Mouse (Mus musculus) intestine, embryonic 14.5 days (tissue): ENCODE data around the gene Ppp2r5c. TPM values are rescaled to one million over a fixed set of nuclear protein-coding genes. Genes with fewer than 3 reads are reported as not detected.

Experiments
- ATAC-seq: fragments of 200-750 bp; cut with Nextera tagmentation; replicated peaks from 2 replicates; pipeline ENCODE4 v1.8.0; 2017; ENCODE audit warnings: low read depth, moderate number of reproducible peaks, moderate TSS enrichment, moderate library complexity; ENCODE audit not compliant: low FRiP score, low TSS enrichment
- DNase-seq: peaks from one replicate; pipeline ENCODE4 v3.0.0-alpha.2; 2018; ENCODE audit warnings: low spot score
- H3K27ac ChIP-seq: fragments of 300-500 bp; sonication (generic); 2 replicates; pipeline ENCODE4 v1.5.1; 2014; ENCODE audit warnings: low read depth, mild to moderate bottlenecking, control low read depth
- H3K27me3 ChIP-seq: fragments of 300-500 bp; sonication (generic); replicated peaks from 2 replicates; pipeline ENCODE4 v1.6.1; 2014; ENCODE audit warnings: low read length, control low read depth; ENCODE audit not compliant: control insufficient read depth, insufficient read depth
- H3K36me3 ChIP-seq: fragments of 300-500 bp; sonication (generic); 2 replicates; pipeline ENCODE4 v1.6.1; 2014; ENCODE audit warnings: low read length, control low read depth; ENCODE audit not compliant: control insufficient read depth, insufficient read depth
- H3K4me1 ChIP-seq: fragments of 300-500 bp; sonication (generic); replicated peaks from 2 replicates; pipeline ENCODE4 v1.6.1; 2014; ENCODE audit warnings: low read length, control low read depth, mixed read lengths; ENCODE audit not compliant: control insufficient read depth, insufficient read depth
- H3K4me2 ChIP-seq: fragments of 300-500 bp; sonication (generic); 2 replicates; pipeline ENCODE4 v1.6.1; 2014; ENCODE audit warnings: low read length
- H3K4me3 ChIP-seq: fragments of 300-500 bp; sonication (generic); 2 replicates; pipeline ENCODE4 v1.5.1; 2014; ENCODE audit warnings: low read depth, low read length, control low read depth, mixed read lengths
- H3K9ac ChIP-seq: fragments of 300-500 bp; sonication (generic); 2 replicates; pipeline ENCODE4 v1.6.1; 2014; ENCODE audit warnings: mild to moderate bottlenecking, low read length
- H3K9me3 ChIP-seq: fragments of 300-500 bp; sonication (generic); 2 replicates; pipeline ENCODE4 v1.6.1; 2016; ENCODE audit warnings: low read length, control low read depth; ENCODE audit not compliant: control insufficient read depth
- WGBS: fragments of 180-500 bp; shearing (Covaris S2); extraction: QIAGEN DNeasy Blood & Tissue Kit; methylation state at CpG from one replicate; pipeline ENCODE4 v1.1.7; 2014; 5-methylcytosine and 5-hydroxymethylcytosine counted together
- polyA plus RNA-seq: library from polyadenylated mRNA; unstranded; fragments of >200 nt; fragmentation: Nextera tagmentation; extraction: Ambion mirVana; gene quantifications from 2 replicates; pipeline ENCODE4 v1.2.1, GENCODE M21; 2014

Ppp2r5c gene
- polyA plus RNA-seq, 1 experiment from 2014 or later, result 153 TPM

- Histone ChIP-seq H3K4me3 (no peak overlapping the region), H3K4me2 (no peak overlapping the region), H3K9me3 (no peaks in the 10 kb centered on the region), H3K36me3 (peaks cover 94% of the 10 kb centered on the region), H3K27me3 (no peaks in the 10 kb centered on the region), H3K4me1 (no peaks in the 10 kb centered on the region), H3K9ac (no peak overlapping the region), H3K27ac (no peak overlapping the region)
- WGBS, result 89% methylated on average over 21 of the region's 21 CpGs
- DNase-seq (no peak), ATAC-seq (no peak)
Observed at GRCm38 (mm10) chr12:110555536-110556240, 108.8 kb downstream of the Ppp2r5c start.

- H3K4me1 ChIP-seq, result no peaks in the 10 kb centered on the region
- no peak for DNase-seq
- no peak overlapping the region for H3K4me2 ChIP-seq
- H3K27ac ChIP-seq, result no peak overlapping the region
- ATAC-seq, result no peak
- H3K9me3 ChIP-seq, result no peaks in the 10 kb centered on the region
- H3K36me3 ChIP-seq, result peaks cover 91% of the 10 kb centered on the region
- H3K27me3 ChIP-seq, result no peaks in the 10 kb centered on the region
- H3K4me3 ChIP-seq, result no peak overlapping the region
- 90% methylated on average over 18 of the region's 18 CpGs for WGBS
- no peak overlapping the region for H3K9ac ChIP-seq
Observed at GRCm38 (mm10) chr12:110556861-110557628, 110.1 kb downstream of the Ppp2r5c start.

- H3K4me3 ChIP-seq, result no peak overlapping the region
- no peak overlapping the region for H3K27ac ChIP-seq
- H3K9ac ChIP-seq, result no peak overlapping the region
- DNase-seq (no peak), ATAC-seq (no peak)
- H3K9me3 ChIP-seq, result no peaks in the 10 kb centered on the region
- H3K4me2 ChIP-seq, result no peak overlapping the region
- H3K27me3 ChIP-seq, result no peaks in the 10 kb centered on the region
- 96% methylated on average over 7 of the region's 7 CpGs for WGBS
- no peaks in the 10 kb centered on the region for H3K4me1 ChIP-seq
- H3K36me3 ChIP-seq, result peaks cover 90% of the 10 kb centered on the region
Observed at GRCm38 (mm10) chr12:110558175-110558574, 111.3 kb downstream of the Ppp2r5c start.

- Histone ChIP-seq H3K9ac (no peak overlapping the region), H3K27me3 (no peaks in the 10 kb centered on the region), H3K4me1 (no peaks in the 10 kb centered on the region), H3K36me3 (peaks cover 80% of the 10 kb centered on the region), H3K4me2 (no peak overlapping the region), H3K4me3 (no peak overlapping the region), H3K9me3 (no peaks in the 10 kb centered on the region), H3K27ac (no peak overlapping the region)
- DNase-seq, result no peak
- 88% methylated on average over 11 of the region's 11 CpGs for WGBS
- no peak for ATAC-seq
Observed at GRCm38 (mm10) chr12:110563383-110563782, 116.5 kb downstream of the Ppp2r5c start.

GRCm38 (mm10) chr12:110564848-110565247 lies 117.9 kb downstream of the Ppp2r5c start:
- WGBS, result 94% methylated on average over 11 of the region's 11 CpGs
- peaks cover 82% of the 10 kb centered on the region for H3K36me3 ChIP-seq

GRCm38 (mm10) chr12:110566366-110566765 lies 119.4 kb downstream of the Ppp2r5c start:
- WGBS, result 91% methylated on average over 9 of the region's 9 CpGs
- Histone ChIP-seq H3K4me2 (no peak overlapping the region), H3K27ac (no peak overlapping the region), H3K4me3 (no peak overlapping the region), H3K27me3 (no peaks in the 10 kb centered on the region), H3K36me3 (peaks cover 84% of the 10 kb centered on the region), H3K4me1 (no peaks in the 10 kb centered on the region), H3K9me3 (no peaks in the 10 kb centered on the region), H3K9ac (no peak overlapping the region)
- DNase-seq (no peak), ATAC-seq (no peak)

More at GRCm38 (mm10) chr12:110564848-110565247, 117.9 kb downstream of the Ppp2r5c start:
- Histone ChIP-seq H3K4me1 (no peaks in the 10 kb centered on the region), H3K4me2 (no peak overlapping the region), H3K27me3 (no peaks in the 10 kb centered on the region), H3K9me3 (no peaks in the 10 kb centered on the region), H3K27ac (no peak overlapping the region), H3K9ac (no peak overlapping the region), H3K4me3 (no peak overlapping the region)
- ATAC-seq, result no peak
- no peak for DNase-seq

GRCm38 (mm10) chr12:110571050-110571449 lies 124.1 kb downstream of the Ppp2r5c start:
- ATAC-seq, result no peak
- H3K27me3 ChIP-seq, result no peaks in the 10 kb centered on the region
- H3K9me3 ChIP-seq, result no peaks in the 10 kb centered on the region
- H3K27ac ChIP-seq, result no peak overlapping the region
- DNase-seq, result no peak
- 95% methylated on average over 10 of the region's 10 CpGs for WGBS
- no peak overlapping the region for H3K4me3 ChIP-seq
- H3K4me1 ChIP-seq, result no peaks in the 10 kb centered on the region
- peaks cover 93% of the 10 kb centered on the region for H3K36me3 ChIP-seq
- no peak overlapping the region for H3K9ac ChIP-seq
- H3K4me2 ChIP-seq, result no peak overlapping the region

GRCm38 (mm10) chr12:110572351-110572750 lies 125.4 kb downstream of the Ppp2r5c start:
- no peak for DNase-seq
- Histone ChIP-seq H3K9me3 (no peaks in the 10 kb centered on the region), H3K4me3 (no peak overlapping the region), H3K36me3 (peaks cover 82% of the 10 kb centered on the region), H3K27ac (no peak overlapping the region), H3K4me1 (no peaks in the 10 kb centered on the region), H3K4me2 (no peak overlapping the region), H3K9ac (no peak overlapping the region), H3K27me3 (no peaks in the 10 kb centered on the region)
- WGBS, result 98% methylated on average over 4 of the region's 4 CpGs
- ATAC-seq, result no peak
